Mouse (Mus musculus) cortical plate, adult 2 months (tissue): ENCODE data around the gene Sh3glb1.

Experiments
- CTCF ChIP-seq: fragments of 200-500 bp; IDR thresholded peaks from 2 replicates; pipeline ENCODE4 v1.5.1; 2011; ENCODE audit warnings: mild to moderate bottlenecking, control low read depth, low read length; ENCODE audit not compliant: insufficient read depth; ENCODE audit errors: extremely low read depth
- POLR2A ChIP-seq: fragments of 200-500 bp; IDR thresholded peaks from 2 replicates; pipeline ENCODE4 v1.6.1; 2011; ENCODE audit warnings: mild to moderate bottlenecking, low read length, control low read depth; ENCODE audit not compliant: insufficient read depth; ENCODE audit errors: extremely low read depth

GRCm38 (mm10) chr3:144669944-144670874 is 49.9 kb downstream of the Sh3glb1 start:
- no peak for TF ChIP-seq POLR2A
- no peak for TF ChIP-seq CTCF
